Mouse (Mus musculus) heart, embryonic 14.5 days (tissue): ENCODE results near the gene Rgs3. TPM values are rescaled to one million over a fixed set of nuclear protein-coding genes. Genes with fewer than 3 reads are reported as not detected.
A peak's percentile ranks its signal among the peaks of the same experiment; 100 is the strongest.

Experiments used
- ATAC-seq: fragments of 200-750 bp; cut with Nextera tagmentation; 2 replicates; pipeline ENCODE4 v1.8.0; 2017; ENCODE audit warnings: low read depth, moderate TSS enrichment; ENCODE audit not compliant: insufficient number of reproducible peaks, insufficient read depth, low FRiP score
- H3K27ac ChIP-seq, 2 experiments: fragments of 200-500 bp in 1 of 2; fragments of 300-500 bp in 1 of 2; sonication (generic) in 1 of 2; replicated peaks in 1 of 2; 2 replicates each; pipeline ENCODE4 v1.5.1; 2012 to 2014; ENCODE audit warnings: low read depth in 2 of 2, low read length in 2 of 2, control low read depth in 1 of 2, mild to moderate bottlenecking in 1 of 2, mixed read lengths in 1 of 2; ENCODE audit not compliant: control insufficient read depth in 1 of 2, insufficient read depth in 1 of 2
- H3K27me3 ChIP-seq: fragments of 300-500 bp; sonication (generic); 2 replicates; pipeline ENCODE4 v1.6.1; 2014; ENCODE audit warnings: mild to moderate bottlenecking, low read length, control low read depth; ENCODE audit not compliant: control insufficient read depth, insufficient read depth
- H3K36me3 ChIP-seq: fragments of 300-500 bp; sonication (generic); 2 replicates; pipeline ENCODE4 v1.6.1; 2014; ENCODE audit warnings: mild to moderate bottlenecking, control low read depth, low read length, mixed read lengths; ENCODE audit not compliant: control insufficient read depth, insufficient read depth
- H3K4me1 ChIP-seq, 2 experiments: fragments of 200-500 bp in 1 of 2; fragments of 300-500 bp in 1 of 2; sonication (generic) in 1 of 2; 2 replicates each; pipeline ENCODE4 v1.6.1; 2012 to 2014; ENCODE audit warnings: low read length in 2 of 2, control low read depth in 1 of 2, mixed read lengths in 1 of 2; ENCODE audit not compliant: control insufficient read depth in 2 of 2, insufficient read depth in 2 of 2
- H3K4me2 ChIP-seq: fragments of 300-500 bp; sonication (generic); 2 replicates; pipeline ENCODE4 v1.6.1; 2014; ENCODE audit warnings: mild to moderate bottlenecking, low read length
- H3K4me3 ChIP-seq, 2 experiments: fragments of 200-500 bp in 1 of 2; fragments of 300-500 bp in 1 of 2; sonication (generic) in 1 of 2; 2 replicates each; pipeline ENCODE4 v1.5.1; 2012 to 2014; ENCODE audit warnings: low read length in 2 of 2, mild to moderate bottlenecking in 2 of 2, control low read depth in 1 of 2, low read depth in 1 of 2, moderate library complexity in 1 of 2; ENCODE audit not compliant: control insufficient read depth in 1 of 2, insufficient read depth in 1 of 2
- H3K9ac ChIP-seq: fragments of 300-500 bp; sonication (generic); 2 replicates; pipeline ENCODE4 v1.6.1; 2014; ENCODE audit warnings: mild to moderate bottlenecking, low read length
- H3K9me3 ChIP-seq: fragments of 300-500 bp; sonication (generic); 2 replicates; pipeline ENCODE4 v1.6.1; 2016; ENCODE audit warnings: low read length, control low read depth; ENCODE audit not compliant: control insufficient read depth
- WGBS: fragments of 180-500 bp; shearing (Covaris S2); extraction: QIAGEN DNeasy Blood & Tissue Kit; methylation state at CpG from one replicate; pipeline ENCODE4 v1.1.7; 2014; 5-methylcytosine and 5-hydroxymethylcytosine counted together
- polyA plus RNA-seq: library from polyadenylated mRNA; unstranded; fragments of >200 nt; fragmentation: Nextera tagmentation; extraction: Ambion mirVana; gene quantifications from 2 replicates; pipeline ENCODE4 v1.2.1, GENCODE M21; 2014

Gene Rgs3
- polyA plus RNA-seq, 1 experiment from 2014 or later, result 70.4 TPM

GRCm38 (mm10) chr4:62628547-62628946 lies 68.9 kb downstream of the Rgs3 start:
- Histone ChIP-seq H3K27me3 (peaks cover 17% of the 10 kb centered on the region), H3K4me3 (no peak overlapping the region), H3K9me3 (no peaks in the 10 kb centered on the region), H3K36me3 (peaks cover 18% of the 10 kb centered on the region), H3K4me2 (no peak overlapping the region), H3K4me1 (peaks cover 41 to 50% of the 10 kb centered on the region in 2 experiments), H3K27ac (no peak overlapping the region), H3K9ac (no peak overlapping the region)
- no peak for ATAC-seq
- 88% methylated on average over 7 of the region's 7 CpGs for WGBS

GRCm38 (mm10) chr4:62629461-62629860 lies 69.8 kb downstream of the Rgs3 start:
- H3K27me3 ChIP-seq, result peaks cover 17% of the 10 kb centered on the region
- H3K4me1 ChIP-seq, result peaks cover 49 to 57% of the 10 kb centered on the region in 2 experiments
- no peak overlapping the region for H3K4me2 ChIP-seq
- H3K4me3 ChIP-seq, result no peak overlapping the region
- no peak for ATAC-seq
- H3K9ac ChIP-seq, result no peak overlapping the region; the same call in 1 of the 2 replicates
- peaks cover 18% of the 10 kb centered on the region for H3K36me3 ChIP-seq
- H3K9me3 ChIP-seq, result no peaks in the 10 kb centered on the region
- 63% methylated on average over 9 of the region's 9 CpGs for WGBS
- peak overlapping the region; percentile 14 to 58; a peak in 3 of 4 replicates for H3K27ac ChIP-seq

- ATAC-seq, result no peak
- Histone ChIP-seq H3K9me3 (no peaks in the 10 kb centered on the region), H3K9ac (no peak overlapping the region), H3K4me2 (no peak overlapping the region), H3K36me3 (peaks cover 20% of the 10 kb centered on the region), H3K27ac (peak overlapping the region; percentile 14 to 58; a peak in 3 of 4 replicates), H3K4me1 (peaks cover 51 to 56% of the 10 kb centered on the region in 2 experiments), H3K27me3 (peaks cover 17% of the 10 kb centered on the region), H3K4me3 (no peak overlapping the region)
- 31% methylated on average over 4 of the region's 4 CpGs for WGBS
Observed at GRCm38 (mm10) chr4:62629905-62630304, 70.3 kb downstream of the Rgs3 start.

GRCm38 (mm10) chr4:62633243-62633642 lies 73.6 kb downstream of the Rgs3 start:
- Histone ChIP-seq H3K4me3 (no peak overlapping the region), H3K9me3 (no peaks in the 10 kb centered on the region), H3K4me1 (peaks cover 42 to 49% of the 10 kb centered on the region in 2 experiments), H3K27me3 (peaks cover 11% of the 10 kb centered on the region), H3K9ac (no peak overlapping the region), H3K27ac (no peak overlapping the region), H3K4me2 (no peak overlapping the region), H3K36me3 (peaks cover 28% of the 10 kb centered on the region; the same call in 1 of the 2 replicates)
- no peak for ATAC-seq
- WGBS, result 84% methylated on average over 4 of the region's 4 CpGs

- Histone ChIP-seq H3K36me3 (peaks cover 34% of the 10 kb centered on the region), H3K4me1 (peaks cover 40 to 46% of the 10 kb centered on the region in 2 experiments), H3K4me2 (no peak overlapping the region), H3K27me3 (peaks cover 8% of the 10 kb centered on the region; the same call in 1 of the 2 replicates), H3K9me3 (no peaks in the 10 kb centered on the region), H3K27ac (peak overlapping the region in 1 of 2 experiments; percentile 55; a peak in 2 of 4 replicates), H3K4me3 (no peak overlapping the region), H3K9ac (no peak overlapping the region)
- WGBS, result 33% methylated on average over 10 of the region's 13 CpGs
- ATAC-seq, result peak; percentile 11
Observed at GRCm38 (mm10) chr4:62634054-62634591, 74.5 kb downstream of the Rgs3 start.

- no peak overlapping the region for H3K9ac ChIP-seq
- H3K27ac ChIP-seq, result peak overlapping the region in 1 of 2 experiments; percentile 33; a peak in 1 of 4 replicates
- H3K4me1 ChIP-seq, result peaks cover 33 to 39% of the 10 kb centered on the region in 2 experiments
- H3K27me3 ChIP-seq, result peaks cover 14% of the 10 kb centered on the region; the same call in 1 of the 2 replicates
- no peak overlapping the region for H3K4me3 ChIP-seq
- WGBS, result 53% methylated on average over 2 of the region's 2 CpGs
- H3K9me3 ChIP-seq, result no peaks in the 10 kb centered on the region
- H3K4me2 ChIP-seq, result no peak overlapping the region
- ATAC-seq, result no peak
- peaks cover 38% of the 10 kb centered on the region for H3K36me3 ChIP-seq
Observed at GRCm38 (mm10) chr4:62634840-62635239, 75.2 kb downstream of the Rgs3 start.

GRCm38 (mm10) chr4:62636047-62636446 lies 76.4 kb downstream of the Rgs3 start:
- WGBS, result 79% methylated on average over 6 of the region's 6 CpGs
- Histone ChIP-seq H3K36me3 (peaks cover 41% of the 10 kb centered on the region), H3K4me3 (no peak overlapping the region), H3K4me1 (peaks cover 34 to 38% of the 10 kb centered on the region in 2 experiments), H3K27ac (0 out of 4 replicates have a peak overlapping the region, but pooled peaks of 1 of the 2 experiments have one; percentile 14), H3K9ac (no peak overlapping the region), H3K4me2 (no peak overlapping the region), H3K9me3 (no peaks in the 10 kb centered on the region), H3K27me3 (peaks cover 19% of the 10 kb centered on the region; the same call in 1 of the 2 replicates)
- ATAC-seq, result no peak
